Mouse (Mus musculus) bone marrow, adult 2 months (tissue): ENCODE data around the gene Tfr2. TPM values are rescaled to one million over a fixed set of nuclear protein-coding genes. Genes with fewer than 3 reads are reported as not detected.
A peak's percentile ranks its signal among the peaks of the same experiment; 100 is the strongest.

Source experiments
- H3K27ac ChIP-seq: fragments of 200-500 bp; 2 replicates; pipeline ENCODE4 v1.5.1; 2012; ENCODE audit warnings: low read depth, mild to moderate bottlenecking, control low read depth, inconsistent platforms, low read length; ENCODE audit not compliant: control insufficient read depth, poor library complexity, insufficient read depth
- H3K4me1 ChIP-seq: fragments of 200-500 bp; 2 replicates; pipeline ENCODE4 v1.6.1; 2011; ENCODE audit warnings: low read length; ENCODE audit not compliant: control insufficient read depth, insufficient read depth
- H3K4me3 ChIP-seq: fragments of 200-500 bp; replicated peaks from 2 replicates; pipeline ENCODE3; 2011; ENCODE audit warnings: mild to moderate bottlenecking, low read depth, low read length, control low read depth; ENCODE audit not compliant: control insufficient read depth
- CTCF ChIP-seq: fragments of 200-500 bp; IDR thresholded peaks from 2 replicates; pipeline ENCODE4 v1.5.1; 2011; ENCODE audit warnings: low read length, control low read depth; ENCODE audit not compliant: control insufficient read depth, insufficient read depth
- POLR2A ChIP-seq: fragments of 200-500 bp; IDR thresholded peaks from 2 replicates; pipeline ENCODE4 v1.6.1; 2011; ENCODE audit warnings: low read depth, mild to moderate bottlenecking, control low read depth, low read length, borderline replicate concordance; ENCODE audit not compliant: control insufficient read depth
- WGBS: fragments of 180-500 bp; shearing (Covaris S2); methylation state at CpG from one replicate; pipeline ENCODE4 v1.1.7; 2018; 5-methylcytosine and 5-hydroxymethylcytosine counted together
- polyA plus RNA-seq: library from polyadenylated mRNA; stranded (reverse); fragments of >200 nt; gene quantifications from 2 replicates; pipeline ENCODE4 v1.2.4, GENCODE M21; 2011; ENCODE audit warnings: low replicate concordance; ENCODE audit not compliant: missing spikeins, insufficient read depth, insufficient read length

The Tfr2 gene
- polyA plus RNA-seq, 1 experiment, result 51.0 TPM

DNA sequence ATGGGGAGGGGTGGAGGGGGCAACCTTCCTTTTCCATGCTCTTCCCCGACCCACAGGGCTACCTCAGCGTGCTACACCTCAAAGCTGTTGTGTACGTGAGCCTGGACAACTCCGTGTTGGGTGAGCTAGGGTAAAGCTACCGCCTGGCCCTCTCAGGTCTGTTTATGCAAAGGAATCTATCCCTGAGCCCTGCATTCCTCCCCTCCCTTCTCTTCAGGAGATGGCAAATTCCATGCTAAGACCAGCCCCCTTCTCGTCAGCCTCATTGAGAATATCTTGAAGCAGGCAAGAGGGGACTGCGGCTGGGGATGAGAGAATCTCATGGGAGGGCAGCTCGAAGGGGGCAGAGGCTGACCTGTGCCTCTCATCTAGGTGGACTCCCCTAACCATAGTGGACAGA is 13.1 kb downstream of the Tfr2 start:
- WGBS, result 89% methylated on average over 8 of the region's 8 CpGs
- TF ChIP-seq POLR2A (no peak), CTCF (no peak)
- Histone ChIP-seq H3K4me3 (no peak overlapping the region), H3K4me1 (no peaks in the 10 kb centered on the region), H3K27ac (no peak overlapping the region)

DNA sequence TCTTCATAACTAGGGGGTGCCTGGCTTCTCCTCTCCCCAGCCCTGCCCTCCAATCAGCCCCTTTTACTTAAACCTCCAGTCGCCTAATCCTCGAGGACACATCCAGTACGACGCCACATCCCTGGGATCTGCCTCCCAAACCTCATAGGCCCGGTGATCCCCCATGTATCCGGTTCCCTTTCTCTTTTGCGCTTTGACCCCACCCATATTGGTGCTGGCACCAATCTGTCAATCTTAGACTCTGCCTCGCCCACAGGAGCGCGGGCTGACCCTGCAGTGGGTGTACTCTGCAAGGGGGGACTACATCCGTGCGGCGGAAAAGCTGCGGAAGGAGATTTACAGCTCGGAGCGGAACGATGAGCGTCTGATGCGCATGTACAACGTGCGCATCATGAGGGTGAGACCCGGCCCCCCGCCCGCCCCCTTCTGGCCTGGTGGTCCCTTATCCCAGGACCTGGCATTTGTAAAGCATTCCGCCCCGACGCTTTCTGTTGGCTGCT is 14.1 kb downstream of the Tfr2 start:
- no peak overlapping the region for H3K4me3 ChIP-seq
- no peak overlapping the region for H3K27ac ChIP-seq
- no peaks in the 10 kb centered on the region for H3K4me1 ChIP-seq
- TF ChIP-seq CTCF (no peak), POLR2A (no peak)
- 85% methylated on average over 27 of the region's 27 CpGs for WGBS

DNA sequence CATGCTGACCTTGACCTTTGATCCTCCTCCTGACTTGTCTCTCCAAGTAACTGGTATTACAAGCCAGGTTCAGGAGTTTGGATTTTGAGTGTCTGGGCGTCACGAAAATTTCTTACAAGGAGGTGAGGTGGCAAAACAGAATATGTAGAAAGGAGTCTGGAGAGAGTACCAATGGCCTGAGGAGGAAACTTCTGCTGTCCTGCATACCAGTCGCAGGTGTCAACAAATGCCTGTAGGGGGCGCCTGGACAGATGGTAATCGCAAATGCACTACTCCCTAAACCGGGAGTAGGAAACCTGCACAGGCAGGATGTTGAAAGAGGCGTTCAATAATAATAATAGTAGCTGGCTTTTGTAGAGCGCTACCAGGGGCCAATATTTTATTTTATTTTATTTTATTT is 15.3 kb downstream of the Tfr2 start:
- TF ChIP-seq CTCF (peak; percentile 65; the same call in 1 of the 2 replicates), POLR2A (no peak)
- whole genome bisulfite sequencing, result 29% methylated on average over 8 of the region's 8 CpGs
- Histone ChIP-seq H3K4me3 (no peak overlapping the region), H3K4me1 (no peaks in the 10 kb centered on the region), H3K27ac (no peak overlapping the region)

DNA sequence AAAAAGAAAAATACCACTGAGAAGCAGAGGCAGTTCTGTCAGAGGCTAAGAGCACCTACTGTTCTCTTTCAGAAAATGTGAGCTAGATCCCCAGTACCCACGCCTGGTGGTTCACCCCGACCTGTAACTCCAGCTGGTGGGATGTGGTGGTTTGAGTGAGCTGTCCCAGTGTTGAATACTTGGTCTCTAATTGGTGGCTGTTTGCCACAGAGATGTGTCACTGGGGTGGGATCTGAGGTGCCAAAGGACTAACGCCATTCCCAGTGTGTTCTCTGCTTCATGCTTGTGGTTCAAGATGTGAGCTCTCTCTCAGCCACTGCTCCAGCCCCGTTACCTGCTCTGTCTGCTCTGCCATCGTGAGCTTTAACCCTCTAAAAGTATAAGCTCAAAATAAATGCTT is 20.9 kb downstream of the Tfr2 start:
- WGBS, result 75% methylated on average over 5 of the region's 5 CpGs
- no peak for TF ChIP-seq POLR2A
- no peak for TF ChIP-seq CTCF
- Histone ChIP-seq H3K4me1 (no peaks in the 10 kb centered on the region), H3K27ac (no peak overlapping the region), H3K4me3 (no peak overlapping the region)

DNA sequence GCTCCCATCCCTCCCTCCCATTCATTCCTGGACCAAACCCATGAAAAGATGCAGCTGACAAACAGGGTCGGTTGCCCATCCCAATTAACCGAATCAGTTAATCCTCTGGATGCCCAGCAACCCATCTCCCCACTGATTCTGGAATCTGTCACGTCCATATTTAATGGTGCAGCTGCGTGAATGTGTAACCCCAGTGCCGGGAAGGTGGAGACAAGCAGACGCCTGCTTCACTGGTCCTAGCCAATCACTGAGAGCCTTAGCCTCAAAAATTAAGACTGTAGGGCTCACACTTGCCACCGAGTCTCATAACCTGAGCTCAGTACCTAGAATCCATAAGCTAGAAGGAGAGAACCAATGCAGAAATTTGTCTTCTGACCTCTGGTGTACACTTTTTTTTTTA is 26.3 kb downstream of the Tfr2 start:
- TF ChIP-seq CTCF (no peak), POLR2A (no peak)
- Histone ChIP-seq H3K4me3 (no peak overlapping the region), H3K4me1 (peaks cover 6% of the 10 kb centered on the region), H3K27ac (no peak overlapping the region)
- 89% methylated on average over 7 of the region's 7 CpGs for WGBS

DNA sequence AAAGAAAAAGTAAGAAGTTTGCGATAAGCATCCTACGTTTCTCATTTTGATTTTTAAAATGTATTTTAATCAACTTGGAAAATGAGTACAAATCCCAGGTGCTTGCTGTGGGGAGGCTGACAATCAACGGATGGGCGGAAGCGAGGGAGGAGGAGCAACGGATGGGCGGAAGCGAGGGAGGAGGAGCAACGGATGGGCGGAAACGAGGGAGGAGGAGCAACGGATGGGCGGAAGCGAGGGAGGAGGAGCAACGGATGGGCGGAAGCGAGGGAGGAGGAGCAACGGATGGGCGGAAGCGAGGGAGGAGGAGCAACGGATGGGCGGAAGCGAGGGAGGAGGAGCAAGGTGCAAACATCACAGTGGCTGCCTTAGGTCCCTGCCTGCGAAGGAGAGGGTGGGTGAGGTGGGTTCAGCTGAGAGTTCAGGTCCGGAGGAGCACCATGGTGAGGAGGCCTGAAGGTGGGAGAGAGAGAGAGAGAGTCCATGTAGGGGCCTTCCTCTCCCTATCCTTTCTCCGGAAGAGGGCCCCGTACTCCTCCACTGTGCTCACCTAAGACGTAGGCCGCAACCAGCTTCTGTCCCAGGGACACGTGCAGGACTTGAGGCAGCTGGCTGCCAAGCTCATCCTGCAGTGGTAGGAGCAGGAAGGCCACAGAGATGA is 27.1 kb downstream of the Tfr2 start:
- Histone ChIP-seq H3K4me1 (peaks cover 6% of the 10 kb centered on the region), H3K27ac (peak overlapping the region; percentile 58), H3K4me3 (peak overlapping the region; percentile 56)
- TF ChIP-seq POLR2A (no peak), CTCF (no peak)
- 29% methylated on average over 30 of the region's 30 CpGs for WGBS

DNA sequence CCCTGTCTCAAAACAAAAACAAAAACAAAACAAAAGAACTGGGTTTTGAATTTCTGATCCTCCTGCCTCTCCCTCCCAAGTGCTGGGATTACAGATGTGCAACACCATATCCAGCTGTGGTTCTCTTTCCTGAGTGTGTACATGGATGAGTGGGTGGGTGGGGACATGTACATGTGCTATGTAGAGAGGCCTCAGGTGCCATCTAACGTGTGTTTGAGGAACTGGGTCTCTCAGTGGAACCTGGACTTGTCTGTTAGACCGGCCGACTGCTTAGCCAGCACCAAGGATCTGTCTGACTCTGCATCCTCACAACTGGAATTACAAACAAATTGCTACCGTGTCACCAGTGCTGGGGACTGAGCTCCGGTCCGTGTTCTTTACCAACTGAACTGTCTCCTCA is 28.0 kb downstream of the Tfr2 start:
- TF ChIP-seq CTCF, result no peak
- no peak for TF ChIP-seq POLR2A
- H3K4me3 ChIP-seq, result no peak overlapping the region
- WGBS, result 58% methylated on average over 6 of the region's 6 CpGs
- peaks cover 9% of the 10 kb centered on the region for H3K4me1 ChIP-seq
- H3K27ac ChIP-seq, result no peak overlapping the region

DNA sequence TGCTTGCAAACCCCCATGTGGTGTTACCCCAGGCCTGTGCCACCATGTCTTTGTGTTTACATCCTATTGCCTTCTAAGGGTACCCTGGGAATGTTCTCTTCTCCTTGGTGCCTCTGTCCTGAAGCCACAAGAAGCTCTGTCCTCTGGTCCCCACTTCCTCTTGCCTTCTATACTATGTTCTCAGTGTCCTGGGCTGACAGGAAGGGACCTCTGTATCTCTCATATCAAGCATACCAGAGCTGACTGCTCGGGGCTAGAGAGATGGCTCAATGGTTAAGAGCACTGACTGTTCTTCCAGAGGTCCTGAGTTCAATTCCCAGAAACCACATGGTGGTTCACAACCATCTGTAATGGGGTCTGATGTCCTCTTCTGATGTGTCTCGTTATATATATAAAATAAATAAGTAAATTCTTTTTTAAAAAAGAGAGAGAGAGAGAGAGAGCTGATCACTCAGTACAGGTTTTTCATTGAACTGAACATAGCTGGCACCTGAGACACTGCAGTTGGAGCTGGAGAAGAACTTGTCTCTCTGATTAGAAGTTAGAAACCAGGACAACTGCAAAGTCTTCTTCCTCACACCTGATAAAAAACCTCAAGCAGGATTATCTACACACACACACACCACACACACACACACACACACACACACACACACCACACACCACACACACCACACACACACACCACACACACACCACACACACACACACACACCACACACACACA is 28.6 kb downstream of the Tfr2 start:
- Histone ChIP-seq H3K27ac (no peak overlapping the region; the same call in 1 of the 2 replicates), H3K4me1 (peaks cover 10% of the 10 kb centered on the region)
- TF ChIP-seq CTCF (no peak), POLR2A (no peak)

DNA sequence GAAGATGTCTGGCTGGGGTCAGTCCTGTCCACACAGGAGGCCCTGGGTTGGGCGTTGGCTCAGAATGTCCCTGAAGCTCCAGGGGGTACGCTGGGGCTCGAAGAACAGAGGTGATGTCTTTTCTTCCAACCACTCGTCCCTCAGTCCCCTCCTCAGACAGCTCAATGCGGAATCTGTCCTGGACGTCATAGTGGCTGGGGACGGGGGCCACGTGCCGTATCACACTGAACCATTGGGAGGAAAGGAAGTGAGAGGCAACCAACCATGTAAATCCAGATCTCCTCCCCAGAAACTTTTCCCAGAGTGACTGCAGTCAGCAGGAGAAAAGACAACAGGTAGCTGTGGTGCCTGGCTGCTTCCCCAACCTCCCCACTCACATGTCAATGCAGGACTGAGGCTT is 30.0 kb downstream of the Tfr2 start:
- TF ChIP-seq CTCF (no peak), POLR2A (no peak)
- 28% methylated on average over 9 of the region's 9 CpGs for WGBS
- no peak overlapping the region for H3K27ac ChIP-seq
- H3K4me3 ChIP-seq, result peak overlapping the region; percentile 95
- peaks cover 10% of the 10 kb centered on the region for H3K4me1 ChIP-seq

More for the DNA sequence above, 28.6 kb downstream of the Tfr2 start:
- no peak overlapping the region for H3K4me3 ChIP-seq
- WGBS, result 23% methylated on average over 2 of the region's 2 CpGs
